Mouse (Mus musculus) myocyte (in vitro differentiated cells): Measurements from ENCODE around the gene Traf5. TPM values are rescaled to one million over a fixed set of nuclear protein-coding genes. Genes with fewer than 3 reads are reported as not detected.
A peak's percentile ranks its signal among the peaks of the same experiment; 100 is the strongest.

Source experiments
- H3K27me3 ChIP-seq: one replicate; pipeline ENCODE4 v1.6.1; 2011; ENCODE audit not compliant: control insufficient read depth, insufficient read depth, insufficient read length
- H3K36me3 ChIP-seq: one replicate; pipeline ENCODE4 v1.6.1; 2011; ENCODE audit not compliant: control insufficient read depth, insufficient read depth
- H3K4me2 ChIP-seq: one replicate; pipeline ENCODE4 v1.6.1; 2011; ENCODE audit warnings: low read depth, control low read depth
- H3K4me3 ChIP-seq: one replicate; pipeline ENCODE4 v1.5.1; 2011; ENCODE audit warnings: mild to moderate bottlenecking, control low read depth, moderate library complexity
- H3K79me2 ChIP-seq: one replicate; pipeline ENCODE4 v1.6.1; 2011; ENCODE audit not compliant: control insufficient read depth, insufficient read depth
- H3ac ChIP-seq: one replicate; pipeline ENCODE4 v1.6.1; 2011; ENCODE audit not compliant: control insufficient read depth, insufficient read length
- CEBPB ChIP-seq: IDR thresholded peaks from 2 replicates; pipeline ENCODE4 v1.6.1; 2011; ENCODE audit warnings: mild to moderate bottlenecking, moderate library complexity; ENCODE audit not compliant: poor library complexity, insufficient read depth, severe bottlenecking
- E2F4 ChIP-seq: IDR thresholded peaks from one replicate; pipeline ENCODE4 v1.6.1; 2011; ENCODE audit warnings: mild to moderate bottlenecking, control low read depth, moderate library complexity; ENCODE audit not compliant: insufficient read depth
- MAX ChIP-seq: IDR thresholded peaks from one replicate; pipeline ENCODE4 v1.6.1; 2011; ENCODE audit warnings: low read depth, mild to moderate bottlenecking, control low read depth
- MYOD1 ChIP-seq, 3 experiments: IDR thresholded peaks; one replicate each; pipeline ENCODE4 v1.6.1; 2011; ENCODE audit warnings: control low read depth in 2 of 3, low read depth in 2 of 3, mild to moderate bottlenecking in 2 of 3, moderate library complexity in 1 of 3; ENCODE audit not compliant: insufficient read length in 2 of 3, control insufficient read depth in 1 of 3
- MYOG ChIP-seq, 3 experiments: IDR thresholded peaks; one replicate each; pipeline ENCODE4 v1.6.1; 2011; ENCODE audit warnings: control low read depth in 2 of 3, low read depth in 2 of 3, mild to moderate bottlenecking in 2 of 3; ENCODE audit not compliant: insufficient read length in 2 of 3, control insufficient read depth in 1 of 3, insufficient read depth in 1 of 3
- POLR2A ChIP-seq: IDR thresholded peaks from one replicate; pipeline ENCODE4 v1.6.1; 2011; ENCODE audit warnings: low read depth, mild to moderate bottlenecking, control low read depth, moderate library complexity; ENCODE audit not compliant: insufficient read length
- POLR2AphosphoS2 ChIP-seq: IDR thresholded peaks from one replicate; pipeline ENCODE4 v1.6.1; 2011; ENCODE audit warnings: low read depth, control low read depth; ENCODE audit not compliant: insufficient read length
- REST ChIP-seq: IDR thresholded peaks from one replicate; pipeline ENCODE4 v1.6.1; 2011; ENCODE audit warnings: mild to moderate bottlenecking, control low read depth, moderate library complexity; ENCODE audit not compliant: insufficient read depth, insufficient read length
- SRF ChIP-seq: IDR thresholded peaks from one replicate; pipeline ENCODE4 v1.6.1; 2011; ENCODE audit warnings: low read depth; ENCODE audit not compliant: control insufficient read depth, insufficient read length
- TCF12 ChIP-seq: IDR thresholded peaks from one replicate; pipeline ENCODE4 v1.6.1; 2011; ENCODE audit warnings: mild to moderate bottlenecking, control low read depth; ENCODE audit not compliant: poor library complexity, insufficient read depth, severe bottlenecking
- TCF3 ChIP-seq: IDR thresholded peaks from one replicate; pipeline ENCODE4 v1.6.1; 2011; ENCODE audit warnings: low read depth, control low read depth; ENCODE audit not compliant: insufficient read length
- USF1 ChIP-seq: IDR thresholded peaks from one replicate; pipeline ENCODE4 v1.6.1; 2011; ENCODE audit warnings: low read depth, mild to moderate bottlenecking, control low read depth, moderate library complexity
- polyA plus RNA-seq: library from polyadenylated mRNA; unstranded; fragments of >200 nt; fragmentation: generic; extraction: Trizol; gene quantifications from one replicate; pipeline ENCODE4 v1.2.1, GENCODE M21; 2012; ENCODE audit warnings: missing spikeins

Gene Traf5
- polyA plus RNA-seq, 1 experiment = 10.8 TPM

- TF ChIP-seq MYOG (IDR thresholded peaks at IDR 0.05; ENCODE audit: control insufficient read depth in 1 of 3, insufficient read depth in 1 of 3, insufficient read length in 2 of 3, low read depth in 2 of 3) (no peak), MAX (no peak), MYOD1 (IDR thresholded peaks at IDR 0.05; ENCODE audit: control insufficient read depth in 1 of 3, insufficient read length in 2 of 3, low read depth in 2 of 3) (no peak), POLR2AphosphoS2 (no peak), TCF12 (no peak)
These were observed 127.4 kb downstream of the Traf5 start for GRCm38 (mm10) chr1:191964773-191965481.

GRCm38 (mm10) chr1:191963948-191964772 lies 128.2 kb downstream of the Traf5 start:
- no peaks in the 10 kb centered on the region for H3K79me2 ChIP-seq
- H3ac ChIP-seq = no peak overlapping the region
- H3K4me3 ChIP-seq = no peak overlapping the region
- no peaks in the 10 kb centered on the region for H3K27me3 ChIP-seq
- no peak overlapping the region for H3K4me2 ChIP-seq
- TF ChIP-seq MYOG (IDR thresholded peaks at IDR 0.05; ENCODE audit: control insufficient read depth in 1 of 3, insufficient read depth in 1 of 3, insufficient read length in 2 of 3, low read depth in 2 of 3) = peak in 1 of 3 experiments; percentile 23
- TF ChIP-seq E2F4 = no peak
- no peaks in the 10 kb centered on the region for H3K36me3 ChIP-seq

More at GRCm38 (mm10) chr1:191964773-191965481, 127.4 kb downstream of the Traf5 start:
- H3K79me2 ChIP-seq = no peaks in the 10 kb centered on the region
- H3K27me3 ChIP-seq = no peaks in the 10 kb centered on the region
- H3K36me3 ChIP-seq = no peaks in the 10 kb centered on the region
- no peak overlapping the region for H3K4me3 ChIP-seq
- no peak overlapping the region for H3ac ChIP-seq
- H3K4me2 ChIP-seq = peak overlapping the region; percentile 35

- H3ac ChIP-seq = no peak overlapping the region
- no peaks in the 10 kb centered on the region for H3K27me3 ChIP-seq
- peak overlapping the region; percentile 12 for H3K4me2 ChIP-seq
- H3K4me3 ChIP-seq = no peak overlapping the region
- H3K79me2 ChIP-seq = no peaks in the 10 kb centered on the region
- no peaks in the 10 kb centered on the region for H3K36me3 ChIP-seq
- TF ChIP-seq MYOG (IDR thresholded peaks at IDR 0.05; ENCODE audit: control insufficient read depth in 1 of 3, insufficient read depth in 1 of 3, insufficient read length in 2 of 3, low read depth in 2 of 3) (no peak), MAX (no peak), TCF12 (no peak), REST (no peak), TCF3 (no peak), E2F4 (no peak), SRF (no peak), USF1 (no peak), CEBPB (no peak), MYOD1 (IDR thresholded peaks at IDR 0.05; ENCODE audit: control insufficient read depth in 1 of 3, insufficient read length in 2 of 3, low read depth in 2 of 3) (no peak)
These were observed 128.9 kb downstream of the Traf5 start for GRCm38 (mm10) chr1:191963413-191963812.

GRCm38 (mm10) chr1:191960946-191961345 lies 131.4 kb downstream of the Traf5 start:
- Histone ChIP-seq H3K79me2 (no peaks in the 10 kb centered on the region), H3K4me3 (no peak overlapping the region), H3K4me2 (no peak overlapping the region), H3K27me3 (no peaks in the 10 kb centered on the region), H3K36me3 (no peaks in the 10 kb centered on the region), H3ac (no peak overlapping the region)
- TF ChIP-seq TCF3 = no peak
- TF ChIP-seq CEBPB = no peak
- no peak for TF ChIP-seq MYOD1 (IDR thresholded peaks at IDR 0.05; ENCODE audit: control insufficient read depth in 1 of 3, insufficient read length in 2 of 3, low read depth in 2 of 3)
- TF ChIP-seq SRF = no peak
- no peak for TF ChIP-seq TCF12
- TF ChIP-seq USF1 = no peak

- Histone ChIP-seq H3ac (no peak overlapping the region), H3K27me3 (no peaks in the 10 kb centered on the region), H3K4me3 (no peak overlapping the region), H3K79me2 (no peaks in the 10 kb centered on the region), H3K4me2 (no peak overlapping the region), H3K36me3 (no peaks in the 10 kb centered on the region)
- TF ChIP-seq POLR2A (no peak), REST (no peak)
These were observed 135.0 kb downstream of the Traf5 start for GRCm38 (mm10) chr1:191957321-191957720.
